Comparison of ENCODE assay signal across 20 mouse cellular contexts in genomic region chr4:124685453-124685852, GRCm38 (mm10). TPM values are rescaled to one million over a fixed set of nuclear protein-coding genes. Genes with fewer than 3 reads are reported as not detected.
DNase-seq lines count a peak whose midpoint lies in the region; ATAC-seq and TF ChIP-seq lines count a peak whose summit lies in the region.
"Had no signal": no experiment of that assay in that cellular context is flagged by ENCODE, and none has a peak within 500 bp of the region (broad histone marks: within the 10 kb centered on the region; RNA-seq: fewer than 3 reads in every experiment).

No protein-coding gene starts in this region.

- no peak for DNase-seq in heart, postnatal 4 days
- no peak for DNase-seq in liver, postnatal 0 days
- DNase-seq in MEL (ENCODE audit: low read depth, low spot score): no peak
- no peak for DNase-seq in cerebellum, adult 11-12 months
- no peak for DNase-seq in cerebellum, postnatal 4 days (ENCODE audit: low spot score in 2 of 2)
- DNase-seq: adrenal gland, postnatal 25 days; cerebellum, adult 9-10 months; cerebellum, postnatal 25 days; forebrain, postnatal 0 days; kidney, adult 18-20 months had no signal

- no peaks in the 10 kb centered on the region for H3K9me3 ChIP-seq in heart, embryonic 12.5 days (replicated peaks)
- H3K9me3 ChIP-seq in liver, embryonic 12.5 days (replicated peaks): no peaks in the 10 kb centered on the region
- H3K9me3 ChIP-seq in liver, postnatal 0 days (ENCODE audit: low read length): no peaks in the 10 kb centered on the region
- no peaks in the 10 kb centered on the region for H3K9me3 ChIP-seq in MEL (replicated peaks; ENCODE audit: insufficient read depth, low read length)
- H3K9me3 ChIP-seq: embryonic facial prominence, embryonic 13.5 days; forebrain, embryonic 13.5 days; heart, embryonic 15.5 days; hindbrain, embryonic 13.5 days; intestine, embryonic 15.5 days had no signal

- no peak overlapping the region for H3K9ac ChIP-seq in heart, embryonic 12.5 days
- H3K9ac ChIP-seq in liver, embryonic 12.5 days: no peak overlapping the region
- H3K9ac ChIP-seq in liver, postnatal 0 days (replicated peaks): no peak overlapping the region
- H3K9ac ChIP-seq in MEL (ENCODE audit: control insufficient read depth, low read depth, low read length, poor library complexity, severe bottlenecking): no peak overlapping the region
- H3K9ac ChIP-seq: embryonic facial prominence, embryonic 13.5 days; forebrain, embryonic 13.5 days; forebrain, postnatal 0 days; heart, embryonic 15.5 days; hindbrain, embryonic 13.5 days; intestine, embryonic 15.5 days had no signal

- no peak for TF ChIP-seq POLR2A in MEL (IDR thresholded peaks at IDR 0.05; ENCODE audit: control insufficient read depth in 1 of 2, insufficient read depth in 1 of 2, low read depth in 1 of 2, low read length in 2 of 2, poor library complexity in 1 of 2)
- TF ChIP-seq POLR2A in embryonic fibroblast, embryonic 13.5 days (IDR thresholded peaks at IDR 0.05; ENCODE audit: low read depth, low read length): no peak

- peaks cover 8% of the 10 kb centered on the region for H3K4me1 ChIP-seq in heart, embryonic 12.5 days (replicated peaks)
- peaks cover 17% of the 10 kb centered on the region for H3K4me1 ChIP-seq in liver, embryonic 12.5 days
- no peaks in the 10 kb centered on the region for H3K4me1 ChIP-seq in liver, postnatal 0 days (ENCODE audit: insufficient read depth)
- H3K4me1 ChIP-seq in MEL (ENCODE audit: control insufficient read depth in 1 of 2, insufficient read depth in 2 of 2, low read length in 2 of 2): no peaks in the 10 kb centered on the region
- no peaks in the 10 kb centered on the region for H3K4me1 ChIP-seq in embryonic fibroblast, embryonic 13.5 days (ENCODE audit: control insufficient read depth, insufficient read depth, low read length)
- H3K4me1 ChIP-seq: embryonic facial prominence, embryonic 13.5 days; forebrain, embryonic 13.5 days; hindbrain, embryonic 13.5 days; intestine, embryonic 15.5 days had no signal

- peaks cover 18% of the 10 kb centered on the region for H3K79me2 ChIP-seq in MEL (ENCODE audit: control insufficient read depth, insufficient read depth, low read length, poor library complexity)

- 68% methylated on average over 8 of the region's 8 CpGs for WGBS in heart, embryonic 12.5 days
- 61% methylated on average over 8 of the region's 8 CpGs for WGBS in liver, embryonic 12.5 days (ENCODE audit: insufficient replicate concordance)
- 74% methylated on average over 8 of the region's 8 CpGs for WGBS in liver, postnatal 0 days (ENCODE audit: insufficient replicate concordance)

- H3K4me2 ChIP-seq in heart, embryonic 12.5 days: no peak overlapping the region
- no peak overlapping the region for H3K4me2 ChIP-seq in liver, embryonic 12.5 days
- no peak overlapping the region for H3K4me2 ChIP-seq in liver, postnatal 0 days (ENCODE audit: low read depth, low read length)
- H3K4me2 ChIP-seq: embryonic facial prominence, embryonic 13.5 days; forebrain, embryonic 13.5 days; heart, embryonic 15.5 days; hindbrain, embryonic 13.5 days; intestine, embryonic 15.5 days had no signal

- H3K27ac ChIP-seq in heart, embryonic 12.5 days (ENCODE audit: poor library complexity, severe bottlenecking): 0 out of 2 replicates have a peak overlapping the region, but pooled peaks have one; percentile 69
- 0 out of 2 replicates have a peak overlapping the region, but pooled peaks have one; percentile 1 for H3K27ac ChIP-seq in liver, embryonic 12.5 days
- no peak overlapping the region for H3K27ac ChIP-seq in liver, postnatal 0 days (ENCODE audit: low read depth)
- H3K27ac ChIP-seq in MEL (ENCODE audit: control insufficient read depth, low read depth, low read length): no peak overlapping the region
- H3K27ac ChIP-seq in embryonic fibroblast, embryonic 13.5 days (ENCODE audit: insufficient read depth, low read length): peak overlapping the region; percentile 50; the same call in 1 of the 2 replicates
- H3K27ac ChIP-seq: embryonic facial prominence, embryonic 13.5 days; forebrain, embryonic 13.5 days; hindbrain, embryonic 13.5 days; intestine, embryonic 15.5 days had no signal

- H3K4me3 ChIP-seq in heart, embryonic 12.5 days: no peak overlapping the region
- H3K4me3 ChIP-seq in liver, embryonic 12.5 days: no peak overlapping the region
- no peak overlapping the region for H3K4me3 ChIP-seq in liver, postnatal 0 days (ENCODE audit: low read depth, low read length)
- H3K4me3 ChIP-seq in MEL (ENCODE audit: control insufficient read depth in 1 of 2, insufficient read depth in 1 of 2, low read depth in 2 of 2, low read length in 2 of 2): no peak overlapping the region
- H3K4me3 ChIP-seq in embryonic fibroblast, embryonic 13.5 days (ENCODE audit: insufficient read depth, low read length): no peak overlapping the region
- H3K4me3 ChIP-seq: embryonic facial prominence, embryonic 13.5 days; forebrain, embryonic 13.5 days; heart, embryonic 15.5 days; hindbrain, embryonic 13.5 days; intestine, embryonic 15.5 days had no signal

- no peak for TF ChIP-seq CTCF in liver, postnatal 0 days (IDR thresholded peaks at IDR 0.05; ENCODE audit: low read depth)
- TF ChIP-seq CTCF in MEL (IDR thresholded peaks at IDR 0.05 in 2 of 3, conservative IDR thresholded peaks at IDR 0.05 in 1 of 3; ENCODE audit: control insufficient read depth in 1 of 3, insufficient read depth in 1 of 3, low read depth in 2 of 3, low read length in 3 of 3, poor library complexity in 1 of 3, severe bottlenecking in 1 of 3): no peak
- no peak for TF ChIP-seq CTCF in embryonic fibroblast, embryonic 13.5 days (IDR thresholded peaks at IDR 0.05; ENCODE audit: borderline replicate concordance, insufficient read depth, low read length)

- TF ChIP-seq RAD21 in MEL (IDR thresholded peaks at IDR 0.05; ENCODE audit: low read depth, low read length): no peak

- TF ChIP-seq EP300 in liver, postnatal 0 days (IDR thresholded peaks at IDR 0.05; ENCODE audit: low read depth): no peak
- no peak for TF ChIP-seq EP300 in MEL (IDR thresholded peaks at IDR 0.05; ENCODE audit: low read depth in 1 of 2, low read length in 2 of 2)

- H3K36me3 ChIP-seq in heart, embryonic 12.5 days: peaks cover 67% of the 10 kb centered on the region
- H3K36me3 ChIP-seq in liver, embryonic 12.5 days: peaks cover 83% of the 10 kb centered on the region
- peaks cover 35% of the 10 kb centered on the region for H3K36me3 ChIP-seq in liver, postnatal 0 days (replicated peaks; ENCODE audit: insufficient read depth, low read length)
- H3K36me3 ChIP-seq in MEL (ENCODE audit: control insufficient read depth in 1 of 2, insufficient read depth in 2 of 2, low read length in 2 of 2): peaks cover 4 to 33% of the 10 kb centered on the region in 2 experiments

- ATAC-seq in heart, embryonic 12.5 days (ENCODE audit: insufficient number of reproducible peaks, low FRiP score): no peak
- ATAC-seq in liver, embryonic 12.5 days: no peak
- no peak for ATAC-seq in liver, postnatal 0 days
- ATAC-seq: forebrain, embryonic 13.5 days; forebrain, postnatal 0 days; intestine, embryonic 15.5 days had no signal

- no peaks in the 10 kb centered on the region for H3K27me3 ChIP-seq in heart, embryonic 12.5 days (replicated peaks)
- H3K27me3 ChIP-seq in liver, embryonic 12.5 days (replicated peaks): no peaks in the 10 kb centered on the region
- no peaks in the 10 kb centered on the region for H3K27me3 ChIP-seq in liver, postnatal 0 days (ENCODE audit: insufficient read depth, low read length)
- H3K27me3 ChIP-seq in MEL (ENCODE audit: control insufficient read depth in 1 of 2, insufficient read depth in 2 of 2, low read length in 2 of 2): no peaks in the 10 kb centered on the region
- H3K27me3 ChIP-seq: CH12.LX; embryonic facial prominence, embryonic 13.5 days; forebrain, embryonic 13.5 days; heart, embryonic 15.5 days; hindbrain, embryonic 13.5 days; intestine, embryonic 15.5 days had no signal

RNA-seq across cellular contexts. Expression of gene Utp11, which starts 7.9 kb away (rescaled TPM):
- polyA plus RNA-seq in heart, embryonic 12.5 days (2016; fragmentation: Nextera tagmentation; extraction: Ambion mirVana): 58.4 and 61.5 TPM in 2 replicates
- 10 to 100 TPM; 17.3 to 18.7 TPM for total RNA-seq in heart, postnatal 4 days (2021)
- 51.4 and 51.5 TPM in 2 replicates for polyA plus RNA-seq in liver, embryonic 12.5 days (2016; fragmentation: Nextera tagmentation; extraction: Ambion mirVana)
- polyA plus RNA-seq in liver, postnatal 0 days (2015; fragmentation: Nextera tagmentation; extraction: Ambion mirVana): 20.1 and 21.6 TPM in 2 replicates
- total RNA-seq in MEL (2012; rRNA removed): 65.3 and 68.3 TPM in 2 replicates
- polyA plus RNA-seq in MEL (2012; ENCODE audit: insufficient read depth in 1 of 2, insufficient read length in 2 of 2, low read depth in 1 of 2, low replicate concordance in 2 of 2, missing spikeins in 1 of 2): 10 to 100 TPM in 1 of 2 experiments, not detected in 1; 86.9 TPM
- 51.1 and 51.9 TPM in 2 replicates for polyA plus RNA-seq in embryonic fibroblast, embryonic 13.5 days (2011; ENCODE audit: insufficient read length, low read depth, missing spikeins)

RNA-seq across cellular contexts. Expression of gene Fhl3, which starts 15.0 kb away (rescaled TPM):
- polyA plus RNA-seq in heart, embryonic 12.5 days (2016; fragmentation: Nextera tagmentation; extraction: Ambion mirVana): 6.2 TPM in 2 replicates
- total RNA-seq in heart, postnatal 4 days (2021): 10 to 100 TPM; 22.4 to 23.4 TPM
- polyA plus RNA-seq in liver, embryonic 12.5 days (2016; fragmentation: Nextera tagmentation; extraction: Ambion mirVana): 3.5 and 3.7 TPM in 2 replicates
- polyA plus RNA-seq in liver, postnatal 0 days (2015; fragmentation: Nextera tagmentation; extraction: Ambion mirVana): 2.5 and 2.7 TPM in 2 replicates
- 5.6 TPM in 2 replicates for total RNA-seq in MEL (2012; rRNA removed)
- polyA plus RNA-seq in MEL (2012; ENCODE audit: insufficient read depth in 1 of 2, insufficient read length in 2 of 2, low read depth in 1 of 2, low replicate concordance in 2 of 2, missing spikeins in 1 of 2): 10 to 100 TPM in 1 of 2 experiments, not detected in 1; 13.8 TPM
- 135 and 148 TPM in 2 replicates for polyA plus RNA-seq in embryonic fibroblast, embryonic 13.5 days (2011; ENCODE audit: insufficient read length, low read depth, missing spikeins)

RNA-seq across cellular contexts. Expression of gene Pou3f1, which starts 28.8 kb away (rescaled TPM):
- 0.23 and 0.36 TPM in 2 replicates for polyA plus RNA-seq in heart, embryonic 12.5 days (2016; fragmentation: Nextera tagmentation; extraction: Ambion mirVana)
- under 1 TPM; 0.16 to 0.24 TPM for total RNA-seq in heart, postnatal 4 days (2021)
- polyA plus RNA-seq in liver, embryonic 12.5 days (2016; fragmentation: Nextera tagmentation; extraction: Ambion mirVana): 0.02 and 0.22 TPM in 2 replicates
- not detected in 2 replicates for polyA plus RNA-seq in liver, postnatal 0 days (2015; fragmentation: Nextera tagmentation; extraction: Ambion mirVana)
- not detected in 2 replicates for total RNA-seq in MEL (2012; rRNA removed)
- not detected for polyA plus RNA-seq in MEL (2012; ENCODE audit: insufficient read depth in 1 of 2, insufficient read length in 2 of 2, low read depth in 1 of 2, low replicate concordance in 2 of 2, missing spikeins in 1 of 2)
- polyA plus RNA-seq in embryonic fibroblast, embryonic 13.5 days (2011; ENCODE audit: insufficient read length, low read depth, missing spikeins): not detected in 2 replicates
- total RNA-seq: adrenal gland, postnatal 25 days; CH12.LX; hematopoietic stem cell, adult 5-6 weeks had no signal

RNA-seq across cellular contexts. Expression of gene Sf3a3, which starts 29.1 kb away (rescaled TPM):
- polyA plus RNA-seq in heart, embryonic 12.5 days (2016; fragmentation: Nextera tagmentation; extraction: Ambion mirVana): 100.0 and 100 TPM in 2 replicates
- 10 to 100 TPM; 35.0 to 37.4 TPM for total RNA-seq in heart, postnatal 4 days (2021)
- polyA plus RNA-seq in liver, embryonic 12.5 days (2016; fragmentation: Nextera tagmentation; extraction: Ambion mirVana): 116 and 121 TPM in 2 replicates
- polyA plus RNA-seq in liver, postnatal 0 days (2015; fragmentation: Nextera tagmentation; extraction: Ambion mirVana): 37.1 and 37.2 TPM in 2 replicates
- 136 and 144 TPM in 2 replicates for total RNA-seq in MEL (2012; rRNA removed)
- polyA plus RNA-seq in MEL (2012; ENCODE audit: insufficient read depth in 1 of 2, insufficient read length in 2 of 2, low read depth in 1 of 2, low replicate concordance in 2 of 2, missing spikeins in 1 of 2): 100 to 1,000 TPM; 127 to 295 TPM
- 64.6 and 70.7 TPM in 2 replicates for polyA plus RNA-seq in embryonic fibroblast, embryonic 13.5 days (2011; ENCODE audit: insufficient read length, low read depth, missing spikeins)

RNA-seq across cellular contexts. Expression of gene Inpp5b, which starts 56.2 kb away (rescaled TPM):
- polyA plus RNA-seq in heart, embryonic 12.5 days (2016; fragmentation: Nextera tagmentation; extraction: Ambion mirVana): 17.3 and 20.2 TPM in 2 replicates
- 10 to 100 TPM; 10.3 to 10.5 TPM for total RNA-seq in heart, postnatal 4 days (2021)
- 49.7 and 50.3 TPM in 2 replicates for polyA plus RNA-seq in liver, embryonic 12.5 days (2016; fragmentation: Nextera tagmentation; extraction: Ambion mirVana)
- polyA plus RNA-seq in liver, postnatal 0 days (2015; fragmentation: Nextera tagmentation; extraction: Ambion mirVana): 15.5 and 19.5 TPM in 2 replicates
- total RNA-seq in MEL (2012; rRNA removed): 27.7 and 28.6 TPM in 2 replicates
- polyA plus RNA-seq in MEL (2012; ENCODE audit: insufficient read depth in 1 of 2, insufficient read length in 2 of 2, low read depth in 1 of 2, low replicate concordance in 2 of 2, missing spikeins in 1 of 2): 10 to 100 TPM in 1 of 2 experiments, not detected in 1; 52.5 TPM
- 33.5 and 48.3 TPM in 2 replicates for polyA plus RNA-seq in embryonic fibroblast, embryonic 13.5 days (2011; ENCODE audit: insufficient read length, low read depth, missing spikeins)

Comparison
In these comparisons a context has a peak if more than half of its experiments do, and no peak if none do; other contexts are left out.
1. H3K27ac ChIP-seq: peak in heart, embryonic 12.5 days (single experiment), liver, embryonic 12.5 days (single experiment) and embryonic fibroblast, embryonic 13.5 days (single experiment); none in liver, postnatal 0 days (single experiment) and MEL (single experiment).